Mouse (Mus musculus): ENCODE measurements around the gene Kat2a. TPM values are rescaled to one million over a fixed set of nuclear protein-coding genes. Genes with fewer than 3 reads are reported as not detected.
A peak's percentile ranks its signal among the peaks of the same experiment; 100 is the strongest.
"Not testable (repeated sequence)": the region's sequence is repeated elsewhere in the genome, so short reads cannot be mapped to it uniquely, and the experiment has no call there.

The Kat2a gene
- polyA plus RNA-seq, 1 experiment from 2014 or later, result 57.2 TPM

GRCm38 (mm10) chr11:100673169-100673568 is 39.1 kb downstream of the Kat2a start:
- no peak overlapping the region for H3K27ac ChIP-seq (ENCODE audit: low read depth, low read length)
- peak overlapping the region; percentile 62 for H3K9ac ChIP-seq (ENCODE audit: low read length)
- H3K4me1 ChIP-seq (ENCODE audit: control insufficient read depth, insufficient read depth, low read length), result no peaks in the 10 kb centered on the region
- H3K27me3 ChIP-seq (ENCODE audit: control insufficient read depth, insufficient read depth, low read length), result no peaks in the 10 kb centered on the region; the same call in 1 of the 2 replicates
- H3K9me3 ChIP-seq (ENCODE audit: control insufficient read depth, low read length), result no peaks in the 10 kb centered on the region
- DNase-seq (ENCODE audit: low spot score, missing footprints) (peak; percentile 90), ATAC-seq (ENCODE audit: low FRiP score) (no peak)
- H3K4me2 ChIP-seq, result peak overlapping the region; percentile 38
- 2% methylated on average over 23 of the region's 23 CpGs for WGBS
- no peak overlapping the region for H3K4me3 ChIP-seq (ENCODE audit: low read depth, low read length)
- no peaks in the 10 kb centered on the region for H3K36me3 ChIP-seq (ENCODE audit: control insufficient read depth, insufficient read depth, low read length)

- ATAC-seq (ENCODE audit: low FRiP score) (no peak), DNase-seq (ENCODE audit: low spot score, missing footprints) (peak; percentile 19)
- Histone ChIP-seq H3K36me3 (ENCODE audit: control insufficient read depth, insufficient read depth, low read length) (no peaks in the 10 kb centered on the region), H3K4me2 (no peak overlapping the region), H3K4me1 (ENCODE audit: control insufficient read depth, insufficient read depth, low read length) (no peaks in the 10 kb centered on the region), H3K27ac (ENCODE audit: low read depth, low read length) (no peak overlapping the region), H3K4me3 (ENCODE audit: low read depth, low read length) (no peak overlapping the region), H3K27me3 (ENCODE audit: control insufficient read depth, insufficient read depth, low read length) (no peaks in the 10 kb centered on the region; the same call in 1 of the 2 replicates), H3K9me3 (ENCODE audit: control insufficient read depth, low read length) (no peaks in the 10 kb centered on the region), H3K9ac (ENCODE audit: low read length) (no peak overlapping the region)
- 87% methylated on average over 2 of the region's 2 CpGs for WGBS
Measured at GRCm38 (mm10) chr11:100671956-100672355, 40.3 kb downstream of the Kat2a start.

- Histone ChIP-seq H3K4me2 (no peak overlapping the region), H3K9ac (ENCODE audit: low read length) (no peak overlapping the region), H3K9me3 (ENCODE audit: control insufficient read depth, low read length) (no peaks in the 10 kb centered on the region), H3K27me3 (ENCODE audit: control insufficient read depth, insufficient read depth, low read length) (no peaks in the 10 kb centered on the region; the same call in 1 of the 2 replicates), H3K4me1 (ENCODE audit: control insufficient read depth, insufficient read depth, low read length) (no peaks in the 10 kb centered on the region), H3K36me3 (ENCODE audit: control insufficient read depth, insufficient read depth, low read length) (no peaks in the 10 kb centered on the region), H3K4me3 (ENCODE audit: low read depth, low read length) (no peak overlapping the region), H3K27ac (ENCODE audit: low read depth, low read length) (no peak overlapping the region)
- ATAC-seq (ENCODE audit: low FRiP score), result no peak
- WGBS, result 84% methylated on average over 1 of the region's 1 CpGs
- peak; percentile 62 for DNase-seq (ENCODE audit: low spot score, missing footprints)
Measured at GRCm38 (mm10) chr11:100671049-100671448, 41.2 kb downstream of the Kat2a start.

- 74% methylated on average over 10 of the region's 10 CpGs for WGBS
- ATAC-seq (ENCODE audit: low FRiP score) (no peak), DNase-seq (ENCODE audit: low spot score, missing footprints) (no peak)
- no peak overlapping the region for H3K27ac ChIP-seq (ENCODE audit: low read depth, low read length)
- H3K9me3 ChIP-seq (ENCODE audit: control insufficient read depth, low read length), result no peaks in the 10 kb centered on the region
- no peak overlapping the region for H3K4me2 ChIP-seq
- no peaks in the 10 kb centered on the region for H3K4me1 ChIP-seq (ENCODE audit: control insufficient read depth, insufficient read depth, low read length)
- no peak overlapping the region for H3K4me3 ChIP-seq (ENCODE audit: low read depth, low read length)
- no peak overlapping the region for H3K9ac ChIP-seq (ENCODE audit: low read length)
- H3K36me3 ChIP-seq (ENCODE audit: control insufficient read depth, insufficient read depth, low read length), result no peaks in the 10 kb centered on the region
- H3K27me3 ChIP-seq (ENCODE audit: control insufficient read depth, insufficient read depth, low read length), result no peaks in the 10 kb centered on the region
Measured at GRCm38 (mm10) chr11:100659806-100660205, 52.5 kb downstream of the Kat2a start.

GRCm38 (mm10) chr11:100656458-100656857 is 55.8 kb downstream of the Kat2a start:
- no peak for DNase-seq (ENCODE audit: low spot score, missing footprints)
- 12% methylated on average over 6 of the region's 6 CpGs for WGBS
- Histone ChIP-seq H3K36me3 (ENCODE audit: control insufficient read depth, insufficient read depth, low read length) (no peaks in the 10 kb centered on the region), H3K4me3 (ENCODE audit: low read depth, low read length) (no peak overlapping the region), H3K9ac (ENCODE audit: low read length) (no peak overlapping the region), H3K9me3 (ENCODE audit: control insufficient read depth, low read length) (no peaks in the 10 kb centered on the region), H3K27ac (ENCODE audit: low read depth, low read length) (no peak overlapping the region), H3K4me2 (no peak overlapping the region), H3K27me3 (ENCODE audit: control insufficient read depth, insufficient read depth, low read length) (no peaks in the 10 kb centered on the region), H3K4me1 (ENCODE audit: control insufficient read depth, insufficient read depth, low read length) (no peaks in the 10 kb centered on the region)
- no peak for ATAC-seq (ENCODE audit: low FRiP score)

GRCm38 (mm10) chr11:100655589-100655988 is 56.7 kb downstream of the Kat2a start:
- not testable (repeated sequence) for H3K4me3 ChIP-seq (ENCODE audit: low read depth, low read length); H3K36me3 ChIP-seq (ENCODE audit: control insufficient read depth, insufficient read depth, low read length); H3K4me2 ChIP-seq; ATAC-seq (ENCODE audit: low FRiP score); H3K9me3 ChIP-seq (ENCODE audit: control insufficient read depth, low read length); H3K27ac ChIP-seq (ENCODE audit: low read depth, low read length); H3K9ac ChIP-seq (ENCODE audit: low read length); H3K4me1 ChIP-seq (ENCODE audit: control insufficient read depth, insufficient read depth, low read length); H3K27me3 ChIP-seq (ENCODE audit: control insufficient read depth, insufficient read depth, low read length)
- 56% methylated on average over 2 of the region's 3 CpGs for WGBS
- DNase-seq (ENCODE audit: low spot score, missing footprints), result peak; percentile 84

Other genes starting within 250 kb of the Kat2a start
- gene Klhl11, start 239.7 kb downstream of the Kat2a start, polyA plus RNA-seq (2014; fragmentation: Nextera tagmentation; extraction: Ambion mirVana), result 13.8 and 14.0 TPM in 2 replicates
- gene Acly, start 184.5 kb downstream of the Kat2a start, polyA plus RNA-seq (2014; fragmentation: Nextera tagmentation; extraction: Ambion mirVana), result 298 and 314 TPM in 2 replicates
- gene Ttc25, start 166.9 kb downstream of the Kat2a start, polyA plus RNA-seq (2014; fragmentation: Nextera tagmentation; extraction: Ambion mirVana), result 1.4 and 1.8 TPM in 2 replicates
- 15.7 and 16.9 TPM in 2 replicates for gene Cnp, start 137.6 kb downstream of the Kat2a start, polyA plus RNA-seq (2014; fragmentation: Nextera tagmentation; extraction: Ambion mirVana)
- gene Nkiras2, start 93.2 kb downstream of the Kat2a start, polyA plus RNA-seq (2014; fragmentation: Nextera tagmentation; extraction: Ambion mirVana), result 96.4 and 110 TPM in 2 replicates
- 96.1 TPM in 2 replicates for gene Dnajc7, start 92.3 kb downstream of the Kat2a start, polyA plus RNA-seq (2014; fragmentation: Nextera tagmentation; extraction: Ambion mirVana)
- gene Zfp385c, start 20.0 kb downstream of the Kat2a start, polyA plus RNA-seq (2014; fragmentation: Nextera tagmentation; extraction: Ambion mirVana), result 0.72 TPM in 1 of 2 replicates, not detected in the other
- 2.0 and 2.1 TPM in 2 replicates for gene Dhx58, start 8.2 kb downstream of the Kat2a start, polyA plus RNA-seq (2014; fragmentation: Nextera tagmentation; extraction: Ambion mirVana)
- 0.47 and 0.52 TPM in 2 replicates for gene Hspb9, start 1.4 kb upstream of the Kat2a start, polyA plus RNA-seq (2014; fragmentation: Nextera tagmentation; extraction: Ambion mirVana)
- 83.6 and 85.0 TPM in 2 replicates for gene Rab5c, start 25.8 kb upstream of the Kat2a start, polyA plus RNA-seq (2014; fragmentation: Nextera tagmentation; extraction: Ambion mirVana)
- 2.7 and 2.9 TPM in 2 replicates for gene Kcnh4, start 47.5 kb upstream of the Kat2a start, polyA plus RNA-seq (2014; fragmentation: Nextera tagmentation; extraction: Ambion mirVana)
- not detected in 2 replicates for gene Hcrt, start 50.5 kb upstream of the Kat2a start, polyA plus RNA-seq (2014; fragmentation: Nextera tagmentation; extraction: Ambion mirVana)
- 1.3 and 1.7 TPM in 2 replicates for gene Ghdc, start 58.5 kb upstream of the Kat2a start, polyA plus RNA-seq (2014; fragmentation: Nextera tagmentation; extraction: Ambion mirVana)
- 14.6 and 17.3 TPM in 2 replicates for gene Stat5b, start 138.3 kb upstream of the Kat2a start, polyA plus RNA-seq (2014; fragmentation: Nextera tagmentation; extraction: Ambion mirVana)
- 0.97 and 1.4 TPM in 2 replicates for gene Stat5a, start 146.9 kb upstream of the Kat2a start, polyA plus RNA-seq (2014; fragmentation: Nextera tagmentation; extraction: Ambion mirVana)
- gene Stat3, start 227.1 kb upstream of the Kat2a start, polyA plus RNA-seq (2014; fragmentation: Nextera tagmentation; extraction: Ambion mirVana), result 22.8 and 24.0 TPM in 2 replicates

All from midbrain, embryonic 11.5 days (tissue).